Mouse (Mus musculus): Measurements from ENCODE around the gene Mapk8ip3.

Mapk8ip3 gene

GRCm38 (mm10) chr17:24902124-24902523 lies 34.7 kb downstream of the Mapk8ip3 start:
- DNase-seq (ENCODE audit: low read depth, low spot score) = no peak

GRCm38 (mm10) chr17:24900014-24900413 lies 36.8 kb downstream of the Mapk8ip3 start:
- DNase-seq (ENCODE audit: low read depth, low spot score) = no peak

GRCm38 (mm10) chr17:24899153-24899552 lies 37.6 kb downstream of the Mapk8ip3 start:
- DNase-seq (ENCODE audit: low read depth, low spot score) = no peak

- DNase-seq (ENCODE audit: low read depth, low spot score) = no peak
These were observed 38.5 kb downstream of the Mapk8ip3 start for GRCm38 (mm10) chr17:24898041-24898854.

GRCm38 (mm10) chr17:24897600-24897999 lies 39.2 kb downstream of the Mapk8ip3 start:
- DNase-seq (ENCODE audit: low read depth, low spot score) = no peak

GRCm38 (mm10) chr17:24896993-24897269 lies 39.8 kb downstream of the Mapk8ip3 start:
- DNase-seq (ENCODE audit: low read depth, low spot score) = no peak

GRCm38 (mm10) chr17:24896241-24896992 lies 40.4 kb downstream of the Mapk8ip3 start, which contains the start of gene Nme3:
Nme3 (plus strand) TSS chr17:24896500.
- no peak for DNase-seq (ENCODE audit: low read depth, low spot score)

GRCm38 (mm10) chr17:24895571-24896240 lies 41.1 kb downstream of the Mapk8ip3 start:
- DNase-seq (ENCODE audit: low read depth, low spot score) = no peak

- peak; percentile 78 for DNase-seq (ENCODE audit: low read depth, low spot score)
These were observed 41.7 kb downstream of the Mapk8ip3 start, which contains the start of the genes Eme2 and Mrps34 for GRCm38 (mm10) chr17:24894995-24895547. Eme2 (minus strand) TSS chr17:24895087. Mrps34 (plus strand) TSS chr17:24895116.

- DNase-seq (ENCODE audit: low read depth, low spot score) = no peak
These were observed 42.4 kb downstream of the Mapk8ip3 start for GRCm38 (mm10) chr17:24894061-24894994.

- no peak for DNase-seq (ENCODE audit: low read depth, low spot score)
These were observed 43.5 kb downstream of the Mapk8ip3 start for GRCm38 (mm10) chr17:24893276-24893675.

- DNase-seq (ENCODE audit: low read depth, low spot score) = no peak
These were observed 44.0 kb downstream of the Mapk8ip3 start for GRCm38 (mm10) chr17:24892785-24893184.

- DNase-seq (ENCODE audit: low read depth, low spot score) = no peak
These were observed 45.5 kb downstream of the Mapk8ip3 start for GRCm38 (mm10) chr17:24891321-24891720.

- DNase-seq (ENCODE audit: low read depth, low spot score) = no peak
These were observed 46.4 kb downstream of the Mapk8ip3 start for GRCm38 (mm10) chr17:24890151-24891092.

- no peak for DNase-seq (ENCODE audit: low read depth, low spot score)
These were observed 47.9 kb downstream of the Mapk8ip3 start for GRCm38 (mm10) chr17:24888862-24889261.

GRCm38 (mm10) chr17:24887291-24888080 lies 49.3 kb downstream of the Mapk8ip3 start:
- DNase-seq (ENCODE audit: low read depth, low spot score) = no peak

GRCm38 (mm10) chr17:24886932-24887271 lies 49.9 kb downstream of the Mapk8ip3 start:
- no peak for DNase-seq (ENCODE audit: low read depth, low spot score)

GRCm38 (mm10) chr17:24886134-24886931 lies 50.4 kb downstream of the Mapk8ip3 start, which contains the start of the genes Nubp2 and Spsb3:
Nubp2 (minus strand) TSS chr17:24886349.
Spsb3 (plus strand) TSS chr17:24886643.
- peak; percentile 100 for DNase-seq (ENCODE audit: low read depth, low spot score)

Data from skeletal muscle tissue, adult 2 months (tissue).